Mouse (Mus musculus) hindbrain, postnatal 0 days (tissue): ENCODE results near the gene Rin2. TPM values are rescaled to one million over a fixed set of nuclear protein-coding genes. Genes with fewer than 3 reads are reported as not detected.

ENCODE experiments used
- ATAC-seq: fragments of 200-750 bp; cut with Nextera tagmentation; 2 replicates; pipeline ENCODE4 v1.8.0; 2017; ENCODE audit warnings: mild to moderate bottlenecking, moderate TSS enrichment, moderate library complexity
- DNase-seq: peaks from one replicate; pipeline ENCODE4 v3.0.0-alpha.2; 2015; ENCODE audit warnings: low spot score
- H3K27ac ChIP-seq: fragments of 300-500 bp; sonication (generic); 2 replicates; pipeline ENCODE4 v1.5.1; 2014; ENCODE audit warnings: mild to moderate bottlenecking
- H3K27me3 ChIP-seq: fragments of 300-500 bp; sonication (generic); 2 replicates; pipeline ENCODE4 v1.6.1; 2014; ENCODE audit warnings: low read length, mixed read lengths; ENCODE audit not compliant: insufficient read depth
- H3K36me3 ChIP-seq: fragments of 300-500 bp; sonication (generic); 2 replicates; pipeline ENCODE4 v1.6.1; 2014; ENCODE audit warnings: low read length, mixed read lengths; ENCODE audit not compliant: insufficient read depth
- H3K4me1 ChIP-seq: fragments of 300-500 bp; sonication (generic); 2 replicates; pipeline ENCODE4 v1.6.1; 2014; ENCODE audit warnings: antibody characterized with exemption, low read length, mixed read lengths; ENCODE audit not compliant: insufficient read depth
- H3K4me2 ChIP-seq: fragments of 300-500 bp; sonication (generic); 2 replicates; pipeline ENCODE4 v1.6.1; 2014; ENCODE audit warnings: low read depth, mild to moderate bottlenecking, low read length, moderate library complexity, mixed read lengths
- H3K4me3 ChIP-seq: fragments of 300-500 bp; sonication (generic); 2 replicates; pipeline ENCODE4 v1.5.1; 2014; ENCODE audit warnings: low read length
- H3K9ac ChIP-seq: fragments of 300-500 bp; sonication (generic); replicated peaks from 2 replicates; pipeline ENCODE4 v1.6.1; 2014; ENCODE audit warnings: mild to moderate bottlenecking, low read length, moderate library complexity, mixed read lengths
- H3K9me3 ChIP-seq: fragments of 300-500 bp; sonication (generic); 2 replicates; pipeline ENCODE4 v1.6.1; 2016; ENCODE audit warnings: low read length, mixed read lengths
- CTCF ChIP-seq: IDR thresholded peaks from 2 replicates; pipeline ENCODE4 v1.5.1; 2016; ENCODE audit warnings: antibody characterized with exemption, control low read depth, low read depth
- WGBS: fragments of 180-500 bp; shearing (Covaris S2); extraction: QIAGEN DNeasy Blood & Tissue Kit; methylation state at CpG from one replicate; pipeline ENCODE4 v1.1.7; 2014; 5-methylcytosine and 5-hydroxymethylcytosine counted together
- polyA plus RNA-seq: library from polyadenylated mRNA; unstranded; fragments of >200 nt; fragmentation: Nextera tagmentation; extraction: Ambion mirVana; gene quantifications from 2 replicates; pipeline ENCODE4 v1.2.1, GENCODE M21; 2015
- total RNA-seq: library from RNA; depleted of rRNA; stranded (reverse); fragments of >200 nt; gene quantifications from 2 replicates; pipeline ENCODE4 v1.2.3, GENCODE M21; 2014

Gene Rin2
- total and polyA plus RNA-seq, 2 experiments from 2014 or later: 9.4 to 11.7 TPM

DNA sequence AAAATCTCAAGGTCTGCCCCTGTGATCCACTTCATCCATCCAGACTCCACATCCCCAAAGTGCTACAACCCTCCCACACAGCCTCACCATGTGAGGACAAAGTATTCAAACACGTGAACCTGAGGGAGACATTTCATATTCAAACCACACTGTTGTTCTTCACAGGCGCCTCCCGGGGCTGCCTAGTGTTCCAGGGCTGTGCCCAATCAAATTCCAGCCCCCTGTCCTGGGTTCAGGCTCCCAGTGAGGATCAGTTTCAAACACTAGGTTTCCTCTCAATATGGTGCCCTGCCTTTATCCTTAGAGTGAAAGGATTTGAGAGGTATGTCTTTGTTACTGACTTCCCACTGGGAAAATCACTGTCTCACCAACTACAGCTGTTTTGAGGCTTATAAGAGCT lies 18.9 kb upstream of the Rin2 start:
- ATAC-seq (no peak), DNase-seq (no peak)
- Histone ChIP-seq H3K9ac (no peak overlapping the region), H3K27me3 (no peaks in the 10 kb centered on the region), H3K4me2 (no peak overlapping the region), H3K4me3 (no peak overlapping the region), H3K36me3 (no peaks in the 10 kb centered on the region), H3K4me1 (no peaks in the 10 kb centered on the region), H3K27ac (no peak overlapping the region), H3K9me3 (no peaks in the 10 kb centered on the region)
- no peak for TF ChIP-seq CTCF
- 44% methylated on average over 3 of the region's 3 CpGs for WGBS

GRCm38 (mm10) chr2:145656716-145657115 lies 18.3 kb upstream of the Rin2 start:
- H3K4me3 ChIP-seq: no peak overlapping the region
- H3K36me3 ChIP-seq: no peaks in the 10 kb centered on the region
- DNase-seq (no peak), ATAC-seq (no peak)
- H3K9me3 ChIP-seq: no peaks in the 10 kb centered on the region
- no peak overlapping the region for H3K4me2 ChIP-seq
- H3K27me3 ChIP-seq: no peaks in the 10 kb centered on the region
- no peak for TF ChIP-seq CTCF
- no peaks in the 10 kb centered on the region for H3K4me1 ChIP-seq
- no peak overlapping the region for H3K27ac ChIP-seq
- H3K9ac ChIP-seq: no peak overlapping the region
- 33% methylated on average over 1 of the region's 1 CpGs for WGBS

DNA sequence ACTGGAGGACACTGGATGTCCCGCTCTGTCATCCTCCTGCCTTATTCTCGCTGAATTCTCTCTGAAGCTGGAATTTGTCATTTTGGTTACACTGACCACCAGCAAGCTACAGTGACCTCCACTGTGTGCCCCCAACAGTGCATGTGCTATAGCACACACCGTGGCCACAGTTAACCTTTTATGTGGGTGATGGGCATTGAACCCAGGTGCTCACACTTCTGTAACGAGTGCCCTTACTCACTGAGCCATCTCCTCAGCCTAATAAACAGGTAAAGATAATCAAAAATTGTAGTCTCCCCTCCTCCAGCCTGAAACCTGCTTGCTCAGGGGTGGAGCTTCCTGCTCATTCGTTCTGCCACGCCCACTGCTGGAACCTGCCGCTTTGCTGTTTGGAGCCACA lies 13.8 kb upstream of the Rin2 start:
- no peak for TF ChIP-seq CTCF
- no peak overlapping the region for H3K4me2 ChIP-seq
- H3K9ac ChIP-seq: no peak overlapping the region
- H3K4me3 ChIP-seq: no peak overlapping the region
- H3K9me3 ChIP-seq: no peaks in the 10 kb centered on the region
- 88% methylated on average over 6 of the region's 7 CpGs for WGBS
- H3K36me3 ChIP-seq: no peaks in the 10 kb centered on the region
- H3K27ac ChIP-seq: no peak overlapping the region
- H3K27me3 ChIP-seq: no peaks in the 10 kb centered on the region
- ATAC-seq: no peak
- DNase-seq: no peak
- no peaks in the 10 kb centered on the region for H3K4me1 ChIP-seq

DNA sequence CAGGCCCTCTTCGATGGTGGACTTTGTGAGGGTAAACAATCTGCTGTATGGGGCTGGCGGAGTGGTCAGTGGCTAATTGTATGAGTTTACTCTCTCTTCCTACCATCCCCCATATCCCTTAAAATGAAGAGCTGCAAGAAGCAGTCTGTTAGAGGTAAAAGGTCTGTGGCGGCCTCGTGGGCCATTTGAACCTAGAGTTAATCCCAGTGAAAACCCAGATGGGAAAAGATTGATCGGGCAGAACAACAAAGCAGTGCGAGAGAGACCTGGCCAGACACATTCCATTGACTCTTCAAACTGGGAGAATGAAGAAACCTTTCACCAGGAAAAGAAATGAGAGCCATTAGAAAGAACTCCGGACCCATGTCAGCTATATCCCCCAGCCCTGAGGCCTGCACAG lies 11.1 kb upstream of the Rin2 start:
- DNase-seq: no peak
- 87% methylated on average over 7 of the region's 7 CpGs for WGBS

GRCm38 (mm10) chr2:145664311-145664710 lies 10.7 kb upstream of the Rin2 start:
- Histone ChIP-seq H3K4me3 (no peak overlapping the region), H3K27me3 (no peaks in the 10 kb centered on the region), H3K9me3 (no peaks in the 10 kb centered on the region), H3K27ac (no peak overlapping the region), H3K4me1 (no peaks in the 10 kb centered on the region), H3K9ac (no peak overlapping the region), H3K4me2 (no peak overlapping the region), H3K36me3 (no peaks in the 10 kb centered on the region)
- TF ChIP-seq CTCF: no peak
- ATAC-seq: no peak
- 86% methylated on average over 2 of the region's 2 CpGs for WGBS
- DNase-seq: no peak

More for the DNA sequence above, 11.1 kb upstream of the Rin2 start:
- no peaks in the 10 kb centered on the region for H3K4me1 ChIP-seq
- no peaks in the 10 kb centered on the region for H3K9me3 ChIP-seq
- H3K27me3 ChIP-seq: no peaks in the 10 kb centered on the region
- ATAC-seq: no peak
- H3K36me3 ChIP-seq: no peaks in the 10 kb centered on the region
- no peak overlapping the region for H3K4me3 ChIP-seq
- no peak overlapping the region for H3K27ac ChIP-seq
- no peak overlapping the region for H3K9ac ChIP-seq
- H3K4me2 ChIP-seq: no peak overlapping the region
- no peak for TF ChIP-seq CTCF

- no peaks in the 10 kb centered on the region for H3K27me3 ChIP-seq
- H3K4me3 ChIP-seq: no peak overlapping the region
- H3K27ac ChIP-seq: no peak overlapping the region
- H3K36me3 ChIP-seq: no peaks in the 10 kb centered on the region
- H3K4me2 ChIP-seq: no peak overlapping the region
- no peaks in the 10 kb centered on the region for H3K9me3 ChIP-seq
- DNase-seq: no peak
- H3K4me1 ChIP-seq: no peaks in the 10 kb centered on the region
- ATAC-seq: no peak
- H3K9ac ChIP-seq: no peak overlapping the region
- 96% methylated on average over 4 of the region's 4 CpGs for WGBS
- no peak for TF ChIP-seq CTCF
Observed at GRCm38 (mm10) chr2:145668135-145668534, 6.9 kb upstream of the Rin2 start.

DNA sequence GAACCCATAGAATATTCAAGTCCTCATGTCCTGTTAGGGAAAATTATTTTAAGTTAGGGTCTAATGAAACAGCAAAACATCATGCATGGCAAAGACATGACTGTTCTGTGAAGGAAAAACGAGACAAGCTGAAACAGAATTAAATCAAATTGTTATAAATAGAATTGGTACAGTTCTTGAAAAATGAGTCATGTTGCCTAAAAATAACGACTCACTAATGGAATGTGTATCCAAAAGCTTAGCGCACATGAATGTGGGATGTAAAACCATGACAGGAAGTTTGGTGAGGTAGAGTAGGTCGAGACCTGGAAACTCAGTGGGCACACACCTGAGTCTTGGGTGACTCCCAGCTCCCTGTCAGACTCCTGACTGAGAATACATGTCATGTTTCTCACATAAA lies 4.9 kb upstream of the Rin2 start:
- Histone ChIP-seq H3K9me3 (no peaks in the 10 kb centered on the region), H3K4me2 (no peak overlapping the region), H3K27ac (no peak overlapping the region), H3K9ac (no peak overlapping the region), H3K36me3 (no peaks in the 10 kb centered on the region), H3K27me3 (no peaks in the 10 kb centered on the region), H3K4me3 (no peak overlapping the region), H3K4me1 (peaks cover 6% of the 10 kb centered on the region; the same call in 1 of the 2 replicates)
- no peak for ATAC-seq
- no peak for TF ChIP-seq CTCF
- 84% methylated on average over 4 of the region's 4 CpGs for WGBS
- DNase-seq: no peak
